Mouse (Mus musculus) splenic B cell, adult 2 months (primary cell): ENCODE measurements at regions not wholly inside any gene's neighbourhood (a gene's known extent, or its start where the extent isn't known, plus 50 kb on each side); places are given as distances from the start of the nearest gene placed in this dataset.

Experiments used
- DNase-seq: peaks from one replicate; pipeline ENCODE4 v3.0.0-alpha.2; 2011; ENCODE audit warnings: low read depth, low spot score
- H3K27me3 ChIP-seq: 2 replicates; pipeline ENCODE4 v1.6.1; 2012; ENCODE audit warnings: mild to moderate bottlenecking, low read length, moderate library complexity, mixed read lengths; ENCODE audit not compliant: control insufficient read depth, poor library complexity, insufficient read depth, severe bottlenecking
- H3K36me3 ChIP-seq: 2 replicates; pipeline ENCODE4 v1.6.1; 2012; ENCODE audit warnings: mild to moderate bottlenecking, low read length, moderate library complexity, mixed read lengths; ENCODE audit not compliant: control insufficient read depth, poor library complexity, insufficient read depth, severe bottlenecking

- H3K27me3 ChIP-seq: no peaks in the 10 kb centered on the region
- no peak for DNase-seq
Observed at GRCm38 (mm10) chr9:25854545-25854944, 373.2 kb downstream of the Eepd1 start.

DNA sequence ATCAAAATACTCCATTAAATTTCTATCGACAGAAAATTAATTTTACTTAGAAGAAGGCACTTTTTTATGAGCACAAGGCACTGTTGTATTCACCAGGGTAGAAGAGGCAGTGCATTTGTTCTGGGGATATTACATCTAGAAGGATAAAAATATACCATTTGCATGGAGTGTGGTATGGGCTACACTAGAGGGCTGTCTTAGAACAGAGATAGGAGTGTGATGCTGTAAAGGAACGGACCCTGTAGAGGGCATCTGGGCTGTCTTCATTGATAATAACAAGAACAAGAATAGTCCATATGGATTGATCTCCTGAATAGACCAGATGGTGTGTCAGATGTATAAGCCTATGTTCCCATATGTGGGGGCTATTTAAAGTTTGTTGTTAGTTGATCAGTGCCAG lies 388.9 kb downstream of the Eepd1 start:
- DNase-seq: no peak
- Histone ChIP-seq H3K27me3 (no peaks in the 10 kb centered on the region), H3K36me3 (no peaks in the 10 kb centered on the region)

More at GRCm38 (mm10) chr9:25854545-25854944, 373.2 kb downstream of the Eepd1 start:
- H3K36me3 ChIP-seq: no peaks in the 10 kb centered on the region

- H3K27me3 ChIP-seq: no peaks in the 10 kb centered on the region
- no peaks in the 10 kb centered on the region for H3K36me3 ChIP-seq
Observed at GRCm38 (mm10) chr9:25896333-25896905, 415.1 kb downstream of the Eepd1 start.

More at GRCm38 (mm10) chr9:25896333-25896905, 415.1 kb downstream of the Eepd1 start:
- DNase-seq: no peak
